Mouse (Mus musculus) liver, adult 2 months (tissue): ENCODE measurements at regions not wholly inside any gene's neighbourhood (a gene's known extent, or its start where the extent isn't known, plus 50 kb on each side); places are given as distances from the start of the nearest gene placed in this dataset.

Experiments
- DNase-seq: peaks from one replicate; pipeline ENCODE4 v3.0.0-alpha.2; 2011; ENCODE audit warnings: low read depth, low spot score; ENCODE audit errors: extremely low read depth
- H3K27ac ChIP-seq: fragments of 200-500 bp; replicated peaks from 2 replicates; pipeline ENCODE4 v1.5.1; 2012; ENCODE audit warnings: low read depth, mild to moderate bottlenecking, control low read depth, inconsistent platforms, low read length; ENCODE audit not compliant: insufficient read depth
- H3K27me3 ChIP-seq: fragments of 200-500 bp; 2 replicates; pipeline ENCODE4 v1.6.1; 2012; ENCODE audit warnings: mild to moderate bottlenecking, moderate library complexity, low read length, inconsistent platforms; ENCODE audit not compliant: control insufficient read depth, insufficient read depth
- H3K36me3 ChIP-seq: fragments of 200-500 bp; 2 replicates; pipeline ENCODE4 v1.6.1; 2012; ENCODE audit warnings: low read length, inconsistent platforms; ENCODE audit not compliant: control insufficient read depth, insufficient read depth
- H3K4me1 ChIP-seq: fragments of 200-500 bp; 2 replicates; pipeline ENCODE4 v1.6.1; 2011; ENCODE audit warnings: low read length; ENCODE audit not compliant: control insufficient read depth, insufficient read depth
- H3K4me3 ChIP-seq: fragments of 200-500 bp; 2 replicates; pipeline ENCODE4 v1.5.1; 2011; ENCODE audit warnings: low read depth, mild to moderate bottlenecking, control low read depth, low read length, moderate library complexity; ENCODE audit not compliant: insufficient read depth
- H3K79me2 ChIP-seq: fragments of 200-500 bp; 2 replicates; pipeline ENCODE4 v1.6.1; 2012; ENCODE audit warnings: inconsistent platforms, mild to moderate bottlenecking, low read length, moderate library complexity; ENCODE audit not compliant: control insufficient read depth, insufficient read depth
- H3K9ac ChIP-seq: fragments of 200-500 bp; 2 replicates; pipeline ENCODE4 v1.6.1; 2012; ENCODE audit warnings: low read depth, mild to moderate bottlenecking, control low read depth, inconsistent platforms, low read length
- CTCF ChIP-seq: fragments of 200-500 bp; IDR thresholded peaks from 2 replicates; pipeline ENCODE4 v1.5.1; 2011; ENCODE audit warnings: low read depth, low read length, control low read depth
- POLR2A ChIP-seq: fragments of 200-500 bp; IDR thresholded peaks from 2 replicates; pipeline ENCODE4 v1.6.1; 2011; ENCODE audit warnings: low read length, control low read depth; ENCODE audit not compliant: insufficient read depth; ENCODE audit errors: extremely low read depth
- WGBS: fragments of 180-500 bp; shearing (Covaris S2); methylation state at CpG from one replicate; pipeline ENCODE4 v1.1.7; 2018; 5-methylcytosine and 5-hydroxymethylcytosine counted together

DNA sequence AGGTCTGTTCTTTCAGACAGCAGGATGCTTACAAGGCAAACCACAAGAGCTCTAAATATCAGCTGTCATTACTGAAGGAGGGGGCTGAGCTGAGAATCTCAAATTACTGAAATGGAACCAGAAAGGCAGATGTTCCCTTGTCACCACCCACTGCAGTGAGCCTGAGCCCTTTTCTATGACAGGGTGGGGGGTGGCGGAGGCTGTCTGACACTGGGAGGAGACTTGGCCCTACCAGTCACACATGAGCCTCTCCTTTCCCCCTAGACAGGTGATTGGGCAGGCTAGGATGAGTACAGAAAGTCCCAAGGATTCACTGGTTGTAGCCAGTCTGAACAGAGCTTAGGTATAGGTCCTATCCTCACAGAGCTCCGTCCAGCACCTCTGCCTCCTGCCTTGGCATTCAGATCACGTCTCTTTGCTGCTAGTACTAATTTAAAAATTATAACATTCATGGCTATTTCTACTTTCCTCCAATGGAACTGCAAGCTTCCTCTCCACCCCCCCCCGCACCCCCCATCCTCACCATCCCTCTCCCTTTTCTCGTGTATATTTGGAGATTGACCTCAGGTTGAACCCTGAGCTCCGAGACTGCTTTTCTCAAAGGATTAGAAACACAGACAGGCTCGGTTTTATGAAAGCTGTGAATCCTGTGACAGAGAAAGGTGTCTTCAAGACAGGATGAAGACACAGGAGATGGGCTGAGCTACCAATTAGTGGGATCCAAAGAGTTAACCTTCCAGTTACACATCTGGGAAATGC is 590.2 kb upstream of the Sox11 start:
- TF ChIP-seq POLR2A (no peak), CTCF (no peak)
- no peak overlapping the region for H3K27ac ChIP-seq
- 52% methylated on average over 7 of the region's 7 CpGs for WGBS
- DNase-seq: no peak
- no peaks in the 10 kb centered on the region for H3K36me3 ChIP-seq
- H3K79me2 ChIP-seq: no peaks in the 10 kb centered on the region
- no peaks in the 10 kb centered on the region for H3K4me1 ChIP-seq
- H3K27me3 ChIP-seq: no peaks in the 10 kb centered on the region
- no peak overlapping the region for H3K9ac ChIP-seq
- no peak overlapping the region for H3K4me3 ChIP-seq

DNA sequence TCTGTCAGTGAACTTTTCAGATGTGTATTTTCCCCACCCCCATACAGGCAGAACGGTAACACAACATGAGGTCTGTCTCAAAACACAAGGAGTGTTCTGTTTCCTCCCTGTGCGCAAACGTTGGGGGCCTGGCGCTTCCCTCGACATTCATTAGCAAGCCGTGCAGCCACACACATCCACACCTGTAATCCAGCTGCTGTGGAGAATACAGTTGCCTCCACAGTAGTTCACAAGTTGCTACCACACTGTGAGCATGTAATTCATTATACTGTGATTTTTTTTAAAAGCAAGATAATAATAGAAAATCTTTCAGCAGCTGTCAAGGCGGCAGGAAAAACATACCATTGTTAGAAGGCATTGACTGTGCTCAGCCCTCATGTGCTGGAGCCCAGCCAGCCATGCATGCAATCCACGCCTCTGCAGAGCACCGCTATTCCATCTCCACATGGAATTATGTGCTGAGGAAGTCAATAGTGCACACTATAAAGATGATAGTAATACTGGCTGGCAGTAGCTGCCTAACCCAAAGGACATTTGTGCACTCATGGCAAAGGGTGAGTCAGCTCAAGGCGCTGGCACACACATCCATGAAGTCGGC is 586.1 kb upstream of the Sox11 start:
- no peaks in the 10 kb centered on the region for H3K79me2 ChIP-seq
- no peaks in the 10 kb centered on the region for H3K36me3 ChIP-seq
- DNase-seq: no peak
- H3K4me1 ChIP-seq: no peaks in the 10 kb centered on the region
- TF ChIP-seq POLR2A (no peak), CTCF (no peak)
- WGBS: 74% methylated on average over 11 of the region's 11 CpGs
- no peak overlapping the region for H3K4me3 ChIP-seq
- no peaks in the 10 kb centered on the region for H3K27me3 ChIP-seq
- no peak overlapping the region for H3K9ac ChIP-seq
- H3K27ac ChIP-seq: no peak overlapping the region

DNA sequence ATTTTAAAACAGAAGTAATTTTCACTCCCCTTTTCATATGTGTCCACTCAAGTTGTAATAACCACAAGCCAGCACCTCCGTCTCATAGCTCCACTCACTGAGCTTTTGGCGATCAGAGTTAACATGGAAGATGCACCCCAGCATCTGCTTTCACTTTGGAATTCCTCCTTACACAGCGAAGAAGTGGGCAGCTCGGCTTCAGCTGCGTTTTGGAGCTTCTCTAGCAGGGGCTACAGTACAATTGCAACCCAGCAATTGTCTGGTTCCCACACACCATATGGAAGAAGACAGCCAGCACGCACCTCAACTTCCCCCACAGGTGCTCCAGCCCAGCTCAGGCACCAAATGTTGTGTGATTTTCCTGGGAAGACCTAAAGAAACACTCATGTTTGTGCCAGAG is 584.4 kb upstream of the Sox11 start:
- no peak for TF ChIP-seq POLR2A
- TF ChIP-seq CTCF: no peak
- Histone ChIP-seq H3K27me3 (no peaks in the 10 kb centered on the region), H3K79me2 (no peaks in the 10 kb centered on the region), H3K36me3 (no peaks in the 10 kb centered on the region), H3K4me3 (no peak overlapping the region), H3K9ac (no peak overlapping the region), H3K27ac (no peak overlapping the region), H3K4me1 (no peaks in the 10 kb centered on the region)
- WGBS: 95% methylated on average over 6 of the region's 6 CpGs
- DNase-seq: no peak

DNA sequence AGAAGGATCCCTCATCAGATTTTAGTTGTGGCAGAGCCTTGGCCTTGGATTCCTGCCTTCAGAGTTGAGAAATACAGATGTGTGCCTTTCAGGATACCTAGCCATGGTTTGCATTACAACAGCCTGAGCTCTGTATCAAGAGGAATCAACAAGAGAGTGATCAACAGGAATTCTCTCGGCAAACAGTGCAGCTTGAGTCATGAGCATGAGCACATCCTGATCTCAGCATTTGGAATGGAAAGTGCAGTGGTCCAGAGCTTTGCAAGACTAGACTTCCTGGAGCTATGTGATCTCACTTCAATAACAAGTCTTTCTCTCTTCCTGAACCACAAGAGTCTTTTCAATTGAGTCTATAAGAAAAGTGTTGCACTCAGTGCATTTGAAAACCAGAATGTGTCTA is 578.2 kb upstream of the Sox11 start:
- no peaks in the 10 kb centered on the region for H3K79me2 ChIP-seq
- H3K4me3 ChIP-seq: no peak overlapping the region
- WGBS: 73% methylated on average over 1 of the region's 1 CpGs
- DNase-seq: no peak
- no peaks in the 10 kb centered on the region for H3K4me1 ChIP-seq
- no peak overlapping the region for H3K9ac ChIP-seq
- TF ChIP-seq POLR2A: no peak
- no peak for TF ChIP-seq CTCF
- H3K36me3 ChIP-seq: no peaks in the 10 kb centered on the region
- no peak overlapping the region for H3K27ac ChIP-seq
- no peaks in the 10 kb centered on the region for H3K27me3 ChIP-seq

DNA sequence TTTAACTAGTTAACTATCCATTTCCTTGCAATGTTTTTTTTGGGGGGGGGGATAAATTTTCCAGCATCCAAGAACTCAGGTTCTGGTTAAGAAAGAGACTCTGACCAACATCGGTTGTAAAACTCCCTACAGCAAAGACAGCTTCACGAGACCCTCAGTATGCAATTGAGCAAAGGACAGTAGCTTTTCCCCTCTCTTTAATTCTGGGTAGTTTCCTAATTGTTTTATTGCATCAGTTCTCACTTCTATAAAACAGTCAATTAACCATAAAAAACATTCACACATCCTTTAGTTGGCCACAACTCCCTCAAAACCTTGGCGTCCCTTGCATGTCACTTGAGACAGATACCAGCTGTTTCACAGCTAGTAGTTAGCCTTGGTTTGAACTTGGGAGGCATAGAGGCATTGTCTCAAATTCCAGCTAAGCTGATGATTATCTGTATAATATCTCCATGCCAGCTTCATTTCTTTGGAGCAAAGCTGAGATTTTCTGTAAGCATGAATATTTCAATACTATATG is 574.1 kb upstream of the Sox11 start:
- Histone ChIP-seq H3K27me3 (no peaks in the 10 kb centered on the region), H3K9ac (no peak overlapping the region), H3K4me3 (no peak overlapping the region), H3K27ac (no peak overlapping the region), H3K79me2 (no peaks in the 10 kb centered on the region), H3K4me1 (no peaks in the 10 kb centered on the region), H3K36me3 (no peaks in the 10 kb centered on the region)
- 89% methylated on average over 3 of the region's 3 CpGs for WGBS
- DNase-seq: no peak
- TF ChIP-seq POLR2A (no peak), CTCF (no peak)
